Mouse (Mus musculus) naive thymus-derived CD4-positive, alpha-beta T cell, adult 2 months (primary cell): ENCODE data around the gene Gm17416.

Experiments
- DNase-seq: peaks from one replicate; pipeline ENCODE4 v3.0.0-alpha.2; 2011; ENCODE audit warnings: low read depth

Gene Gm17416

DNA sequence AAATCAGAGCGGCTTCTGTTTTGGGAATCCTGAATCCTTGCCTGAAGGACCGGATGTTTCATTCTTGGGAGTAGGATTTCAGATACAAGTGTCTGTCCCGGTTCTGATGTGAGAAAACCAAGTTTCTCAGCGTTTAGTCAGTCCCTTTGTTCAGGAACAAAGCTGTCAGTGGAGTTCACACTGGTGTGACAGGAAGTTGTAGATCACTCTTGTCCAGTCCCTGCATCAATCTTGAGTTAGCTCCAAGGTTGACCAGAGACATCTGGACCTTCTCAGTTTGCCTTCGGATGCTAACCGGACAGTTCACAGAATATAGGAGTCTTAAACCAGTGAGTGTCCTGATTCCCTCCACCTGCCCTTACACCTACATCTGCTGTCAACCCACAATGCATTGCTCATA, 38.6 kb downstream of the Gm17416 start:
- DNase-seq, result no peak

DNA sequence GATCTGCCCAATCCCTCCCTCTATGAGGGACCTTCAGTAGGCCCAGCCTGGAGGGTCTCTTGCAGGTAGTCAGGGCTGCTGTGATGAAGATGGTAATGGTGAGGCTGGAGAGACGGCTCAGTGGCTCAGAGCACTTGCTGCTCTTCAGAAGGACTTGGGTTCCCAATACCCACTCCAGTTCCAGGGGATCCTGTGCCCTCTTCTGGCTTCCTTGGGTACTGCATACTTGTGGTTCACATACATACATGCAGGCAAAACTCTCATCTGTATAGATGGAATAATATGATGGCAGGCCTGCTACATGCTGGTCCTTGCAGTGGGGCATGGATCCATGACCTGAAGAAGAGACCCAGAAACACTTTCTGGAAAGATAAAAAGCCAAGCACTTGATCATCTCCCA, 39.6 kb downstream of the Gm17416 start:
- DNase-seq, result no peak

DNA sequence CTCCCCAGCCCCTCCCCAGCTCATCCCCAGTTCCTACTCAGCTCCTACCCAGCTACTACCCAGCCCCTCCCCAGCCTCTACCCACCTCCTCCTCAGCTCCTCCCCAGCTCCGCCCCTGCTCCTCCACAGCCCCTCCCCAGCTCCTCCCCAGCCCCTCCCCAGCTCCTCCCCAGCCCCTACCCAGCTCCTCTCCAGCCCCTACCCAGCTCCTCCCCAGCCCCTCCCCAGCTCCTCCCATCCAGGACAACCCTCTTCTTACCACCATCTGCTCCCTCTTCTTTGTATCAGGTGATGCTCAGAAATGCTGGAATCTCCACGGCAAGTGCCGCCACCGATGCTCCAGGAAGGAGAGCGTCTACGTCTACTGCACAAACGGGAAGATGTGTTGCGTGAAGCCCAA, 43.1 kb downstream of the Gm17416 start:
- no peak for DNase-seq

DNA sequence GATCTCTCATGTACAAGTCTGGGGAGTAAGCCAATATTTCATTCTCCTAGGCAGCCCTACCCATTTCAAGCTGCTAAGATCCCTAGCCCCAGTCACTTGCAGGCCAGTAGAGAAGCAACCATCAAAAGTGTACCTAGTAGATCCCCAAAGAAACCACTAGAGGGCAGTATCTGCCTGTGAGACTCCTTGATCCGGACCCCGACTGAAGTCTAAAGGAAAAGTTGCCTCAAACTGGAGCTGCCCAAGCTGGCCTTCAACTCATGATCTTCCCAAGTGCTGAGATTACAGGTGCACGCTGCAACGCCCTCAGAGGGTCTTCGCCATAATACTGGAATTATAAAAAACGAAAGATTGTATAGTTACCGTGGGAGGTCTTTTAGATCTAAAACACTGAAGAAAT, 46.4 kb downstream of the Gm17416 start:
- peak; percentile 66 for DNase-seq

DNA sequence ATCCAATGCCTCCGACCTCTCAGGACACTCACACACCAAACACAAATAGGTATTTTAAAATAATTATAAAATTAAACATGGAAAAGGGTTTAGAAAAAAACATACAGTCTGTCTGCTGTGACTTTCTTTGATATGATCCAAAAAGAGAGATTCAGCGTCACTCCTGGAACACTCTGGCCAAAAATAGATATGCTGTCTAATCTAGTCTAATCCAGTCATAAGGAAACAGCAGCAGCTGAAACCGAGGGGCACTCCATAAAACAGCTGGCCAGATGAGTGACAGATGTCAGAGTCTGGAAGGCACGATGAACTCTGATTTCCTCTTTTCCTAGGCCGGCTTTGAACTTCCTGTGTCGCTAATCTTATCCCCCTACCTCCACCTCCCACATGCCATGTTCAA, 47.3 kb downstream of the Gm17416 start:
- DNase-seq, result no peak

DNA sequence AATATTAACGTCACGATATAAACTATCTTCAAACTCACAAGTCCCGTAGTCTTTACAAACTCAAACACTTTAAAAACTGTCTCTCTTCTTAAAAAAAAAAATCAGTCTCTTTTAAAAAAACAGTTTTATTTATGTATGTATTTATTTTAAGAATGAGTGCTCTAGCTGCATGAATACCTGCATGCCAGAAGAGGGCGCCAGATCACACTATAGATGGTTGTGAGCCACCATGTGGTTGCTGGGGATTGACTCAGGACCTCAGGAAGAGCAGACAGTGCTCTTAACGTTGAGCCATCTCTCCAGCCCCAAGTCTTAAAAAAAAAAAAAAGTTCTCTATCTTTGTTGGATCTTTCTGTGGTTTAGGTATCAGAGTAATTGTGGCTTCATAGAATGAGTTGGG, 48.2 kb downstream of the Gm17416 start:
- peak; percentile 30 for DNase-seq
